Mouse (Mus musculus) left cerebral cortex, postnatal 36 days (tissue): ENCODE data around the gene Shcbp1l. TPM values are rescaled to one million over a fixed set of nuclear protein-coding genes. Genes with fewer than 3 reads are reported as not detected.
A peak's percentile ranks its signal among the peaks of the same experiment; 100 is the strongest.
"Not testable (repeated sequence)": the region's sequence is repeated elsewhere in the genome, so short reads cannot be mapped to it uniquely, and the experiment has no call there.

Source experiments
- DNase-seq, 2 experiments: peaks; one replicate each; pipeline ENCODE4 v3.0.0; 2021 to 2022; ENCODE audit warnings: low spot score in 2 of 2, mixed read lengths in 1 of 2
- intact Hi-C: fragments of 180-260 bp; cut with DNase I; formaldehyde crosslinking; loops from one replicate; pipeline ENCODE4 v1.15.1; 2025
- total RNA-seq, 2 experiments: library from RNA; stranded (reverse); gene quantifications; 2 replicates each; pipeline ENCODE4 v1.2.3; 2021

Gene Shcbp1l
- total RNA-seq, 2 experiments from 2014 or later, result 2.3 to 3.1 TPM

- DNase-seq, intact Hi-C loops: not testable (repeated sequence)
Observed at GRCm38 (mm10) chr1:153415742-153416141, 9.2 kb upstream of the Shcbp1l start.

GRCm38 (mm10) chr1:153416271-153416832 is 8.6 kb upstream of the Shcbp1l start:
- DNase-seq, intact Hi-C loops: not testable (repeated sequence)

- DNase-seq, intact Hi-C loops: not testable (repeated sequence)
Observed at GRCm38 (mm10) chr1:153417805-153418204, 7.2 kb upstream of the Shcbp1l start.

- DNase-seq, result no peak
- intact Hi-C loops, result no loop called here
Observed at GRCm38 (mm10) chr1:153424271-153424670, 691 bp upstream of the Shcbp1l start.

- intact Hi-C loops, result no loop called here
- no peak for DNase-seq
Observed at GRCm38 (mm10) chr1:153431158-153431557, 6.2 kb downstream of the Shcbp1l start.

- intact Hi-C loops, result no loop called here
- DNase-seq, result no peak
Observed at GRCm38 (mm10) chr1:153431701-153432100, 6.7 kb downstream of the Shcbp1l start.

GRCm38 (mm10) chr1:153432329-153432728 is 7.4 kb downstream of the Shcbp1l start:
- intact Hi-C loops, result no loop called here
- DNase-seq, result no peak

- DNase-seq, result no peak
- intact Hi-C loops, result no loop called here
Observed at GRCm38 (mm10) chr1:153433851-153434589, 9.1 kb downstream of the Shcbp1l start.

GRCm38 (mm10) chr1:153437536-153437935 is 12.6 kb downstream of the Shcbp1l start:
- intact Hi-C loops, result no loop called here
- no peak for DNase-seq

GRCm38 (mm10) chr1:153440752-153441151 is 15.8 kb downstream of the Shcbp1l start:
- intact Hi-C loops, result no loop called here
- DNase-seq, result no peak

GRCm38 (mm10) chr1:153441656-153442055 is 16.7 kb downstream of the Shcbp1l start:
- no peak for DNase-seq
- intact Hi-C loops, result no loop called here

- DNase-seq, result no peak
- intact Hi-C loops, result no loop called here
Observed at GRCm38 (mm10) chr1:153443019-153443418, 18.1 kb downstream of the Shcbp1l start.

- no peak for DNase-seq
- intact Hi-C loops, result no loop called here
Observed at GRCm38 (mm10) chr1:153443632-153444031, 18.7 kb downstream of the Shcbp1l start.

- intact Hi-C loops, result no loop called here
- no peak for DNase-seq
Observed at GRCm38 (mm10) chr1:153446120-153446831, 21.3 kb downstream of the Shcbp1l start.

- peak; percentile 26 to 35 for DNase-seq
- intact Hi-C loops, result no loop called here
Observed at GRCm38 (mm10) chr1:153451237-153452154, 26.5 kb downstream of the Shcbp1l start.

GRCm38 (mm10) chr1:153453146-153453642 is 28.2 kb downstream of the Shcbp1l start:
- intact Hi-C loops, result no loop called here
- no peak for DNase-seq

GRCm38 (mm10) chr1:153456137-153456536 is 31.2 kb downstream of the Shcbp1l start:
- intact Hi-C loops, result no loop called here
- no peak for DNase-seq

- intact Hi-C loops, result loop anchor here (10.0 kb wide), 1 partner anchor 607 kb away; no protein-coding TSS in a partner anchor
- DNase-seq, result no peak
Observed at GRCm38 (mm10) chr1:153461796-153462195, 36.8 kb downstream of the Shcbp1l start.

- DNase-seq, result no peak
- intact Hi-C loops, result no loop called here
Observed at GRCm38 (mm10) chr1:153479296-153479695, 54.3 kb downstream of the Shcbp1l start.
